Mouse (Mus musculus) E14TG2a.4 (cell line): ENCODE results near the gene Ankrd44.

ENCODE experiments used
- CTCF ChIP-seq: conservative IDR thresholded peaks from 2 replicates; pipeline ENCODE4 v1.5.1; 2014; ENCODE audit warnings: low read length
- NANOG ChIP-seq: IDR thresholded peaks from 2 replicates; pipeline ENCODE4 v1.6.1; 2014; ENCODE audit warnings: borderline replicate concordance, low read length, mixed read lengths

- TF ChIP-seq CTCF (no peak), NANOG (no peak)
These were observed 160.5 kb downstream of the Ankrd44 start for GRCm38 (mm10) chr1:54765632-54766238.
